Mouse (Mus musculus) midbrain, embryonic 16.5 days (tissue): ENCODE data around the gene Ccdc12. TPM values are rescaled to one million over a fixed set of nuclear protein-coding genes. Genes with fewer than 3 reads are reported as not detected.

Experiments used
- ATAC-seq: fragments of 200-750 bp; cut with Nextera tagmentation; 2 replicates; pipeline ENCODE4 v1.8.0; 2017; ENCODE audit warnings: moderate TSS enrichment
- H3K27ac ChIP-seq: fragments of 300-500 bp; sonication (generic); 2 replicates; pipeline ENCODE4 v1.5.1; 2014; ENCODE audit warnings: mild to moderate bottlenecking, low read length, mixed read lengths
- H3K27me3 ChIP-seq: fragments of 300-500 bp; sonication (generic); 2 replicates; pipeline ENCODE4 v1.6.1; 2014; ENCODE audit warnings: low read depth, low read length, mixed read lengths; ENCODE audit not compliant: control insufficient read depth, insufficient read depth
- H3K36me3 ChIP-seq: fragments of 300-500 bp; sonication (generic); 2 replicates; pipeline ENCODE4 v1.6.1; 2014; ENCODE audit warnings: mild to moderate bottlenecking, low read length, moderate library complexity, mixed read lengths; ENCODE audit not compliant: control insufficient read depth, insufficient read depth
- H3K4me1 ChIP-seq: fragments of 300-500 bp; sonication (generic); 2 replicates; pipeline ENCODE4 v1.6.1; 2014; ENCODE audit warnings: mild to moderate bottlenecking, low read length, mixed read lengths; ENCODE audit not compliant: control insufficient read depth, insufficient read depth
- H3K4me2 ChIP-seq: fragments of 300-500 bp; sonication (generic); 2 replicates; pipeline ENCODE4 v1.6.1; 2014; ENCODE audit warnings: mild to moderate bottlenecking, low read length, mixed read lengths
- H3K4me3 ChIP-seq: fragments of 300-500 bp; sonication (generic); 2 replicates; pipeline ENCODE4 v1.5.1; 2014; ENCODE audit warnings: low read depth, mild to moderate bottlenecking, low read length, moderate library complexity, mixed read lengths
- H3K9ac ChIP-seq: fragments of 300-500 bp; sonication (generic); 2 replicates; pipeline ENCODE4 v1.6.1; 2014; ENCODE audit warnings: low read depth, low read length, mixed read lengths
- H3K9me3 ChIP-seq: fragments of 300-500 bp; sonication (generic); replicated peaks from 2 replicates; pipeline ENCODE4 v1.6.1; 2014; ENCODE audit warnings: mild to moderate bottlenecking, low read length, mixed read lengths; ENCODE audit not compliant: control insufficient read depth, poor library complexity, severe bottlenecking
- WGBS: fragments of 180-500 bp; shearing (Covaris S2); extraction: QIAGEN DNeasy Blood & Tissue Kit; methylation state at CpG from one replicate; pipeline ENCODE4 v1.1.7; 2014; 5-methylcytosine and 5-hydroxymethylcytosine counted together
- polyA plus RNA-seq: library from polyadenylated mRNA; unstranded; fragments of >200 nt; fragmentation: Nextera tagmentation; extraction: Ambion mirVana; gene quantifications from 2 replicates; pipeline ENCODE4 v1.2.1, GENCODE M21; 2015

The Ccdc12 gene
- polyA plus RNA-seq, 1 experiment from 2014 or later, result 93.3 TPM

- peaks cover 2% of the 10 kb centered on the region; the same call in 1 of the 2 replicates for H3K27me3 ChIP-seq
- H3K9me3 ChIP-seq, result no peaks in the 10 kb centered on the region
- H3K4me2 ChIP-seq, result peak overlapping the region; percentile 94
- no peak for ATAC-seq
- no peaks in the 10 kb centered on the region for H3K36me3 ChIP-seq
- 81% methylated on average over 19 of the region's 19 CpGs for WGBS
- H3K9ac ChIP-seq, result peak overlapping the region; percentile 80
- H3K4me1 ChIP-seq, result peaks cover 42% of the 10 kb centered on the region; the same call in 1 of the 2 replicates
- peak overlapping the region; percentile 39; the same call in 1 of the 2 replicates for H3K27ac ChIP-seq
- no peak overlapping the region; the same call in 1 of the 2 replicates for H3K4me3 ChIP-seq
Measured at GRCm38 (mm10) chr9:110654726-110655650, 1.3 kb upstream of the Ccdc12 start.

- peak; percentile 1; the same call in 1 of the 2 replicates for ATAC-seq
- Histone ChIP-seq H3K4me1 (peaks cover 36% of the 10 kb centered on the region; the same call in 1 of the 2 replicates), H3K36me3 (no peaks in the 10 kb centered on the region), H3K4me2 (peak overlapping the region; percentile 72), H3K27ac (peak overlapping the region; percentile 94), H3K9me3 (no peaks in the 10 kb centered on the region), H3K4me3 (peak overlapping the region; percentile 65), H3K27me3 (peaks cover 2% of the 10 kb centered on the region; the same call in 1 of the 2 replicates), H3K9ac (peak overlapping the region; percentile 43)
- WGBS, result 83% methylated on average over 10 of the region's 10 CpGs
Measured at GRCm38 (mm10) chr9:110655651-110656007, 674 bp upstream of the Ccdc12 start.

DNA sequence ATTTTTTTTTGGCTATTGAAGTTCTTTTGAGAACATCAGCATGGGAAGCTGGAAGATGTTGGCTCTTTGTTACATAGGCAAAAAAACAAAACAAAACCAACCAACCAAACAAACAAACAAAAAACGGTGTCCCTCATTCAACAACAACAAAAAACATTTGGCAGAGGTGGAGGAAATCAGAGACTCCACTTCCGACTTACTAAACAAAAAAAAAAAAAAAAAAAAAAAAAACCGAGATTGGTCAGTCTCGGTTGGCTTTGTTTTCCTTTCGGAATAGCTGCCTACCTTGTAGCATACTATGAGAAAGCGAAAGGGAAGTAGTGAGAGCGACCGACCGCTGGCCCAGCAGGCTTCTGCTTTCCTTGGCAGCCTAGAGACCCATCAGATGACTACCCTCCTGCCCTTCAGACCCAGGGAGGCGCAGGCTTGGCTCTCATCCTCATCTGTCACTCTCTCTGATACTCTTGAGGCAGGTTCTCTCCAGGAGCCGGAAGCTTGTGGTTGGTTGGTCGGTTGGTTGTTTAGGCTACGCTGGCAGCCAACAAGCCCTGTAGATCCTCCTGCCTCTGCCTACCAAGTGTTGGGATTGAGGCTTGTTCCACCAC lies 1.3 kb downstream of the Ccdc12 start:
- Histone ChIP-seq H3K4me1 (peaks cover 28% of the 10 kb centered on the region; the same call in 1 of the 2 replicates), H3K4me2 (peak overlapping the region; percentile 65), H3K27ac (no peak overlapping the region), H3K9me3 (no peaks in the 10 kb centered on the region), H3K4me3 (peak overlapping the region; percentile 65), H3K27me3 (no peaks in the 10 kb centered on the region), H3K9ac (no peak overlapping the region; the same call in 1 of the 2 replicates), H3K36me3 (no peaks in the 10 kb centered on the region)
- no peak for ATAC-seq
- WGBS, result 82% methylated on average over 13 of the region's 13 CpGs

DNA sequence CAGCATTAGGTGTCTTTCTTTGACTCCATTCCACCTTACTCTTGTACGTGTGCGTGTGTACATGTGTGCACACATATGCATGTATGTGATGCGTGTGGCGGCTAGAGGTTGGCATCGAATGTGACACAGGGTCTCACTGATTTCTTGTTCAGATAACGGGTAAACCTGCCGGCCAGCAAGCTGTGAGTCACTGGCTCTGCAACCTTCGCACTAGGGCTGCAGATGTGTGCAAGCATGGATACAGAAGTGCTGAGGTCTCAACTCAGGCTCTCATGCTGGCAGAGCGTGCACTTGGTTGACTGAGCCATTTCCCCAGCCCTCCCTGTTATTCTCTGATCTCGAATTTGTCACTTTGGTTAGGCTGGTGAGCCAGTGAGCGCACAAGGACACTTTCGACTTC lies 3.2 kb downstream of the Ccdc12 start:
- 94% methylated on average over 12 of the region's 12 CpGs for WGBS
- H3K4me1 ChIP-seq, result peaks cover 20% of the 10 kb centered on the region; the same call in 1 of the 2 replicates
- no peaks in the 10 kb centered on the region for H3K36me3 ChIP-seq
- H3K27ac ChIP-seq, result no peak overlapping the region
- ATAC-seq, result no peak
- no peak overlapping the region for H3K4me2 ChIP-seq
- H3K9ac ChIP-seq, result no peak overlapping the region
- no peaks in the 10 kb centered on the region for H3K9me3 ChIP-seq
- H3K4me3 ChIP-seq, result no peak overlapping the region
- H3K27me3 ChIP-seq, result no peaks in the 10 kb centered on the region

- Histone ChIP-seq H3K4me1 (peaks cover 14% of the 10 kb centered on the region; the same call in 1 of the 2 replicates), H3K36me3 (no peaks in the 10 kb centered on the region), H3K4me2 (no peak overlapping the region), H3K27ac (no peak overlapping the region), H3K9me3 (no peaks in the 10 kb centered on the region), H3K27me3 (no peaks in the 10 kb centered on the region), H3K4me3 (no peak overlapping the region), H3K9ac (no peak overlapping the region)
- no peak for ATAC-seq
- WGBS, result 86% methylated on average over 2 of the region's 2 CpGs
Measured at GRCm38 (mm10) chr9:110660208-110660607, 3.9 kb downstream of the Ccdc12 start.

DNA sequence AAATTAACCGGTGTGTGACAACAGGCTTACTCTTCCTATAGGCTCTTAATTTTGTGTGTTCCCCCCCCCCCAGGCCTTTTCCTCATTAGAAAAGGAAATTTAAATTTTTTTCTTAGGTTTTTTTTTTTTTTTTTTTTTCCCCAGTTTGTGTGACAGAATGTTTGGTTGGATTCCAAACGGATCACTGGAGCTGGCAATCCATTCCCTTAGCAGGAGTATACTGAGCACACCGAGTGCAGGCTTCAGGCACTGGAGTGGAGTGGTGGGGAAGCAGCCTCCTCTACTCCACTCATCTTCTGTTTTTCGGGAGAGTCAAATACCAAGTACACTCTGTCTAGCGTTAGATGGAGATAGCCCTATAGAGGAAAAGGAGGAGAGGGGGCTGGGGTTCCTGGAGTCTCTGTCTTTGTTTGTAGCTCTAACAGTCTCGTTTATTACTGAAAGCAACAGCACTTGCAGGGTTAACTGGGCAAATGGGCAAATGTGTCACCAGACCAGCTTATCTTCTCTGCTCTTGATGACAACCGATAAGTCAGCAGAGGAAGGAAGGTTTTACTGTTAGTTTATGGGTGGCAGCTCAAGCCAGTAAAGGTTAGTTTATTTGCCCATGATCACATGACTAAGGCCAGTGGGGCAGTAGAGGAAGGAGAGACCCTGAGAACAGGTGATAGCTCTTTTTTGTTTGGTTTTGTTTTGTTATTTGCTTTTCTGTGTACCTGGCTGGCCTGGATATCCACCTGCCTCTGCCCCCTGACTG lies 4.7 kb downstream of the Ccdc12 start:
- peaks cover 13% of the 10 kb centered on the region; the same call in 1 of the 2 replicates for H3K4me1 ChIP-seq
- WGBS, result 88% methylated on average over 7 of the region's 7 CpGs
- H3K4me3 ChIP-seq, result no peak overlapping the region
- no peak overlapping the region for H3K4me2 ChIP-seq
- no peak for ATAC-seq
- no peaks in the 10 kb centered on the region for H3K27me3 ChIP-seq
- H3K27ac ChIP-seq, result no peak overlapping the region
- no peak overlapping the region for H3K9ac ChIP-seq
- H3K9me3 ChIP-seq, result no peaks in the 10 kb centered on the region
- no peaks in the 10 kb centered on the region for H3K36me3 ChIP-seq

DNA sequence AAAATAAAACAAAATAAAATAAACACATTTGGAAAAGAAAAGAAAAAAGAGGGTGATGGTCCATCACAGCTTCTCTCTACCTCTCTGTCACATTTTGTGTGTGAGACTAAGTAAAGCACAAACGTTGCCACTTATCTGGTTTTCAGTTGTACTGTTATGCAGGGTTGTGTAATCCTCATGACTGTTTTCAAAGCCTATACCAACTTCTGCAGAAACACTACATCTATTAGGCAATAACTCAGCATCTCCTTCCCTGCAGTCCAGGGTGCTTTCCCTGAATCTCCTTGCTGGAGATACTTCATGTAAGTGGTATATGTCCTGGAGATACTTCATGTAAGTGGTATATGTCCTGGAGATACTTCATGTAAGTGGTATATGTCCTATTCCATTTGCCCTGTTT lies 6.5 kb downstream of the Ccdc12 start:
- Histone ChIP-seq H3K36me3 (no peaks in the 10 kb centered on the region), H3K27ac (no peak overlapping the region), H3K4me1 (peaks cover 5% of the 10 kb centered on the region; the same call in 1 of the 2 replicates), H3K4me2 (no peak overlapping the region), H3K4me3 (no peak overlapping the region), H3K27me3 (no peaks in the 10 kb centered on the region), H3K9ac (no peak overlapping the region), H3K9me3 (no peaks in the 10 kb centered on the region)
- WGBS, result 89% methylated on average over 1 of the region's 1 CpGs
- ATAC-seq, result no peak

DNA sequence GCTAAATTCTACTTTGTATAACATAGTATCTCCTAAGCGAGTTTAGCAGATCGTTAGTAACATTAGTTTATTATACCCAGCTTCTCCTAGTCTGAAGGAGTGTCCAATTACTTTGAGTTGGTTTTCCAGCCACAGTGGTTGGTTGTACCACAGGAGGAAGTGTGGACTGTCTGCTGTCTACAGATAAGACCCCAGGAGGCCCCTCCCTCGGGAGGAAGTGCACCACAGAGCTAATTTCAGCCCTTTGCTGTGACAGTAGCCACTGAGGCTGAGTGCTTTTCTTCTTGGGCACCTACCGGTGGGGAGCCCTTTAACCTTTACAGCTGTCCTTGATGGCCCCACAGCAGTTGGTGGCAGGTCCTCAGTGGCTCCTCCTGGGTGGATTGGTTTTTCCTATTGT lies 9.6 kb downstream of the Ccdc12 start:
- Histone ChIP-seq H3K9me3 (no peaks in the 10 kb centered on the region), H3K36me3 (no peaks in the 10 kb centered on the region), H3K4me1 (peaks cover 4% of the 10 kb centered on the region; the same call in 1 of the 2 replicates), H3K4me3 (no peak overlapping the region), H3K27me3 (no peaks in the 10 kb centered on the region), H3K4me2 (no peak overlapping the region), H3K27ac (no peak overlapping the region), H3K9ac (no peak overlapping the region)
- WGBS, result 32% methylated on average over 4 of the region's 4 CpGs
- 0 out of 2 replicates have a peak, but pooled peaks have one; percentile 28 for ATAC-seq
